Mouse (Mus musculus) cerebellum, adult 8-10 months (tissue): Measurements from ENCODE around the gene Asic4.

ENCODE experiments used
- DNase-seq: peaks from one replicate; pipeline ENCODE4 v3.0.0; 2022

The Asic4 gene

GRCm38 (mm10) chr1:75469287-75469825 lies 19.1 kb downstream of the Asic4 start:
- DNase-seq = no peak

- no peak for DNase-seq
These were observed 26.2 kb downstream of the Asic4 start for GRCm38 (mm10) chr1:75476441-75476840.

- DNase-seq = peak; percentile 95
These were observed 27.2 kb downstream of the Asic4 start for GRCm38 (mm10) chr1:75477264-75477965.

GRCm38 (mm10) chr1:75477966-75478290 lies 27.7 kb downstream of the Asic4 start:
- DNase-seq = no peak

- DNase-seq = no peak
These were observed 28.3 kb downstream of the Asic4 start for GRCm38 (mm10) chr1:75478497-75478896.

- DNase-seq = peak; percentile 98
These were observed 28.8 kb downstream of the Asic4 start, which contains the start of the genes Chpf and Tmem198 for GRCm38 (mm10) chr1:75478916-75479634. TSS of gene Chpf (minus strand) at chr1:75479307. TSS of gene Tmem198 (plus strand) at chr1:75479532.

- no peak for DNase-seq
These were observed 29.4 kb downstream of the Asic4 start for GRCm38 (mm10) chr1:75479635-75479989.

- no peak for DNase-seq
These were observed 29.8 kb downstream of the Asic4 start for GRCm38 (mm10) chr1:75480036-75480435.

- no peak for DNase-seq
These were observed 30.5 kb downstream of the Asic4 start for GRCm38 (mm10) chr1:75480735-75481134.

- no peak for DNase-seq
These were observed 36.3 kb downstream of the Asic4 start for GRCm38 (mm10) chr1:75486561-75486960.

GRCm38 (mm10) chr1:75487040-75487404 lies 36.8 kb downstream of the Asic4 start:
- DNase-seq = no peak

- DNase-seq = peak; percentile 85
These were observed 37.3 kb downstream of the Asic4 start for GRCm38 (mm10) chr1:75487405-75488161.

- no peak for DNase-seq
These were observed 40.7 kb downstream of the Asic4 start for GRCm38 (mm10) chr1:75490785-75491551.

- DNase-seq = no peak
These were observed 42.4 kb downstream of the Asic4 start for GRCm38 (mm10) chr1:75492579-75493170.

- no peak for DNase-seq
These were observed 44.8 kb downstream of the Asic4 start for GRCm38 (mm10) chr1:75494878-75495548.

- DNase-seq = no peak
These were observed 48.7 kb downstream of the Asic4 start for GRCm38 (mm10) chr1:75498897-75499296.

GRCm38 (mm10) chr1:75499441-75499840 lies 49.2 kb downstream of the Asic4 start:
- no peak for DNase-seq

GRCm38 (mm10) chr1:75501905-75502304 lies 51.7 kb downstream of the Asic4 start:
- no peak for DNase-seq

GRCm38 (mm10) chr1:75502945-75503650 lies 52.9 kb downstream of the Asic4 start:
- DNase-seq = no peak

- DNase-seq = no peak
These were observed 53.4 kb downstream of the Asic4 start for GRCm38 (mm10) chr1:75503651-75503980.
